Mouse (Mus musculus): Measurements from ENCODE around the gene Adgra1. TPM values are rescaled to one million over a fixed set of nuclear protein-coding genes. Genes with fewer than 3 reads are reported as not detected.

Adgra1 gene
- total RNA-seq (2023): not detected in 2 replicates

GRCm38 (mm10) chr7:139834036-139834435 is at the start of gene Adgra1:
TSS of gene Adgra1 (plus strand) at chr7:139834174.

DNA sequence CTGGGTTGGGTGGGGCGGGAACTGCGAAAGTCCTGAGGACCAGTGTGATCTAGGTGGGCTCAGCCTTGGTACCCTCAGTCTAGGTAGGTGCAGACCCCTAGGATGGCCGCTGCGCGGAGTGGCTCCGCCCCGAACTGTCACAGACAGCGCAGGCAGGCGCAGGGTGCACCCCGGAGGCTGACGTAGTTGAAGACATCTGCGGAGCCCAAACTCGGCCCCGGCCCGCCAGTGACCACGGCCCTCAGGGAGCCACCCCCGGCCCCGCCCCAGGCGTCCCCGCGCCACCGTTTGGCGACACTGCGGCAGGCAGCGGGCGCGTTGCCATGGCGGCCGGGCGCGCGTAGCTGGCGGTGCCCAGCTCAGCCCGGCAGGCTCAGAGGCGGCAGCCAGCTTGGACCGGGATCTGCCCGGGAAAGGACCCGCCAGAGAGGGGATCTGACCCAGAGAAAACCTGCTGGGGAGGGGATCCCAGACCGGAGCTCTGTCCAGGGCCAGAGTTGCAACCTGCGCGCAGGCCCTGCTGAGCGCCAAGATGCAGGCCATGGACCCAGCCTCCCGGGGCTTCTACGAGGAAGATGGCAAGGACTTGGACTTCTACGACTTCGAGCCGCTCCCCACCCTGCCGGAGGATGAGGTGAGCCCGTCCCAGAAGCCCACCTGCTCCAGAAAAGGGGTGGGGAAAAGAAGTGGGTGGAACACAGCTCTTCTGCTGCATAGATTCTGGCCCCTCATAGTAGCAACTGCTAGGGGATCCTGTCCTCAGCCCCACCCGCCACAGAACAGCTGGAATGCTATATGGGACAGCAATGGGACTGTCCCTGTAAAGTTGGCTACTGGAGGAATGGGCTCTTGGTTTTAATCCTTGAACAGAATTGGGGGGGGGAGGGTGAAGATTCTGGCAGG is 60.9 kb downstream of the Adgra1 start, which contains the start of gene Kndc1:
Gene Kndc1, plus strand, starts transcription at position 42 of the 903 bp plus-strand sequence.

Other genes starting within 250 kb of the Adgra1 start
- gene Cfap46, start 150.4 kb upstream of the Adgra1 start, total RNA-seq (2023): not detected in 2 replicates
- not detected in 2 replicates for gene Kndc1, start 60.5 kb downstream of the Adgra1 start, total RNA-seq (2023)
- not detected in 2 replicates for gene Utf1, start 109.6 kb downstream of the Adgra1 start, total RNA-seq (2023)
- gene 6430531B16Rik, start 144.6 kb downstream of the Adgra1 start, total RNA-seq (2023): 3.3 and 3.9 TPM in 2 replicates
- gene Adam8, start 158.4 kb downstream of the Adgra1 start, total RNA-seq (2023): 1,061 and 1,613 TPM in 2 replicates
- 11.3 and 18.2 TPM in 2 replicates for gene Zfp511, start 202.2 kb downstream of the Adgra1 start, total RNA-seq (2023)
- gene Tubgcp2, start 202.5 kb downstream of the Adgra1 start, total RNA-seq (2023): 22.2 and 22.9 TPM in 2 replicates
- not detected in 2 replicates for gene Msx3, start 214.9 kb downstream of the Adgra1 start, total RNA-seq (2023)
- not detected in 2 replicates for gene Caly, start 248.4 kb downstream of the Adgra1 start, total RNA-seq (2023)